Mouse (Mus musculus) layer of hippocampus, adult 8-10 months (tissue): Measurements from ENCODE around the gene Snap29. TPM values are rescaled to one million over a fixed set of nuclear protein-coding genes. Genes with fewer than 3 reads are reported as not detected.

ENCODE experiments used
- DNase-seq, 2 experiments: peaks; one replicate each; pipeline ENCODE4 v3.0.0; 2022; ENCODE audit warnings: low spot score in 2 of 2
- total RNA-seq, 4 experiments: library from RNA; stranded (reverse); gene quantifications; 2 replicates each; pipeline ENCODE4 v1.2.4; 2022

Snap29 gene
- 10 to 100 TPM; 19.5 to 21.6 (median 20.7) TPM for total RNA-seq

GRCm38 (mm10) chr16:17405736-17406443, at the start of gene Snap29, which contains the start of gene Pi4ka:
TSS of gene Snap29 (plus strand) at chr16:17405986.
TSS of gene Pi4ka (minus strand) at chr16:17406314.
- peak; percentile 98 to 100 for DNase-seq

- DNase-seq = no peak
Observed at GRCm38 (mm10) chr16:17356031-17356430, 49.8 kb upstream of the Snap29 start.

DNA sequence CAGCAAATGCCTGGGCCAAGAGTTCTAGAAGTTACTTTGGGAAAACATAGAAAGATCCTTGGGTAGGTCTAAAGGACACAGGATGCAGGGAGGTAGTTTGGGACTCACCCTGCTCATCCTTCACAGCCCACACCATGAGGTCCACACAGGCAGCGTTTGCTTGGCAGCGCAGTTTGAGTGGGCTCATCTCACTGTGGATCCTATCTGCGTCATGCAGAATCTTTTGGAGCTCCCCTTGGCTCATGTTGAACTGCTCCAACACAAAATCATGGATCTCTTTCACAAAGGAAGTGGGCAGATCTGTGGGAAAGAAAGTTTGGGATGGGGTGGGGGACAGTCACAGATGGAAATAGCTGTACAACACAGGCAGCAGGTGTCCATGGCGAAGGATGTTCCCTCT, 47.0 kb upstream of the Snap29 start:
- DNase-seq = no peak

- DNase-seq = no peak
Observed at GRCm38 (mm10) chr16:17382306-17382705, 23.5 kb upstream of the Snap29 start.

DNA sequence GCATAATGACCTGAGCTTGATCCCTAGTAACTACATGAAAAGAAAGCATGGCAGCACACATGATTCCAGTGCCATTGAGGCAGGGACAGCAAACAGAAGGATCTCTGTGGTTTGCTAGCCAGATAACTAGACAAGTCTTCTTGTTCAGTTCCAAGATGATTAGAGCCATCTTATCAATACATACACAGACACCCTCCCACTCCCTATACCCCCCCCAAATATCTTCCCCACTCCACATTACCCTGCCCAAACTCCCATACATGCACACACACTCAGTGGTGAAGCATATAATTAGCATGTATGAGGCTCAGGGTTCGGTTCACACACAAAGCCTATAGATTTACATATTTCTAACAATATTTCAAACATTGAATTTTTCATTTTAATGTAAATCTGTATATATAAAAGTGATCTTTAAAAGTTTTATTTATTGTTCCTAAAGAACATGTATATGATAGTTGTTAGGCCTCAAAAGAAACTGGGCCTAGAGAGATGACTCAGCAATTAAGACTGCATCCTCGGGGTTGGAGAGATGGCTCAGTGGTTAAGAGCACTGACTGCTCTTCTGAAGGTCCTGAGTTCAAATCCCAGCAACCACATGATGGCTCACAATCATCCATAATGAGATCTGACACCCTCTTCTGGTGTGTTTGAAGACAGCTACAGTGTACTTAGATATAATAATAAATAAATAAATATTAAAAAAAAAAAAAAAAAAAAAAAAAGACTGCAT, 22.0 kb upstream of the Snap29 start:
- DNase-seq = no peak

- DNase-seq = no peak
Observed at GRCm38 (mm10) chr16:17392784-17393183, 13.0 kb upstream of the Snap29 start.

DNA sequence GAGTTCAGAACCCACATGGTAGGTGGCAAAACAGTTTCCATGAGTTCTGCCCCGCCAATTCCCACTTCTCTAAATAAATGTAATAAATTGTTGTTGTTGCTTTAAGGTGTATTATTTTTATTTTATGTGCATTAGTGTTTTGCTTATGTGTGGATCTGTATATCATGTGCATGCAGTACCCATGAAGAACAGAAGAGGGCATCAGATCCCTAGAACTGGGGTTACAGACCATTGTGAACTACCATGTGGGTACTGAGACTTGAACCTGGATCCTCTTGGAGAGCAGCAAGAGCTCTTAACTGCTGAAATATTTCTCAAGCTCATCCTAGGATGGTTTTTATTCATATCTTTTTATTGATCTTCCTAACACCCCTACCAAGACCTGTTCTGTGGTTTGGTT, 2.9 kb upstream of the Snap29 start:
- peak in 1 of 2 experiments; percentile 19 for DNase-seq

DNA sequence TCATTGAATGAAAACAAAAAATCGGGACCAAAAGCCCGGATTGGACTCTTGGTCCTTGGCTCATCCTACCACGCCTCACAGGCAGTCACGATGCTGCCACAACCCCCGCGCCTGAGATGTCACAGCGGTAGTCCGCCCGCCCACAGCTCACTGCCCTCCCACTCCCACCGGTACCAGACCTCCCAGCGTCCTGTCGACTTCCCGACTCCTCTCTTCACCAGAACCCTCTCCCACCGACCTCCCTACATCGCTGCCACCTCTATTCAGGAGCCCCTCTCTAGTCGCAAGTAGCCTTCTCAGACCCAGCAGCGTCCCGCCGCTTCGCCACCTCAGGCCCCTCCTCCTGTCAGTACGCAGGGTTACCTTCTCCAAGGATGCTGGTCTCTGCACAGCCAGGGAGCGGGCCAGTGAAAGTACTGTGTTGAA, 502 bp upstream of the Snap29 start:
- DNase-seq = peak; percentile 80

- peak in 1 of 2 experiments; percentile 14 for DNase-seq
Observed at GRCm38 (mm10) chr16:17406512-17407231, 886 bp downstream of the Snap29 start.

- DNase-seq = no peak
Observed at GRCm38 (mm10) chr16:17409046-17409445, 3.3 kb downstream of the Snap29 start.

DNA sequence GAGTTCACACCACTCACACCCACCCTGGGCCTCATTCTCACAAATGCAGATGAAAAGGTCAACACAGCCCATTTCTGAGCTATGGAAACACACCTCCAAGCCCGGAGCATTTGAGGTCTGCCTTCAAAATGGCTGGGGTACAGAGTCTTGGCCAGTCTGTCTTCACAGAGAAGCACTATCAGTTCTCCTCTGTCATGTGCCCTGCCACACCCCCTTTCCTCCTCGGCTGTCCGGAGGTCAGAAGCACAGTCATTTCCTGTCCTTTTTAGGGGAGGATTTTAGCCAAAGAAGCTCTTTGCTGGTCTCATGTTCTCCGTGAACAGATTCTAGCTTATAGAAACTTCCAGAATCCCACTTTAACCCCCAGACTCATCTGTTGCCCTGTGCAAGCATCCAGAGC, 4.4 kb downstream of the Snap29 start:
- DNase-seq = no peak

DNA sequence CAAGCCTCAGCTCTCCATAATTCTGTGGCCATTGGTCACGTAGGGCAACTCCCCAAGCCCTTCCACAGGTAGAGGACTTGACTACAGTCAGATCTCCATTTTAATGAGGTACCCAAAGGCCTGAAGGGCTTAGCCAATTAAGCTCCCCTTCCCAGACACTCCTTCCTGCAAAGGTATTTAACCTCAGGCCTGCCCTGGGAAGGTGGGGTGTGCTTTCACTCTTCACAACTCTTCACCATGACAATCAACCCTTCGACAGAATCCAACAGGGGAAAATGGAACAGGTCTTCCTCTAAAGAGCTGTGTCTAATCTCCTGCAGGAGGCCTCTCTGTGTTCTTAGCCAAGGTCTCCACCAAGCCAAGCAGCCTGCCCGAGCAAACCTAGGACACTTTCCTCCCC, 17.2 kb downstream of the Snap29 start:
- no peak for DNase-seq

GRCm38 (mm10) chr16:17432576-17432975, 26.8 kb downstream of the Snap29 start:
- no peak for DNase-seq

GRCm38 (mm10) chr16:17451541-17452372, 46.0 kb downstream of the Snap29 start, which contains the start of gene Crkl:
TSS of gene Crkl (plus strand) at chr16:17451987.
- DNase-seq = peak; percentile 97 to 98

GRCm38 (mm10) chr16:17452373-17452715, 46.6 kb downstream of the Snap29 start:
- peak; percentile 29 to 38 for DNase-seq

- DNase-seq = no peak
Observed at GRCm38 (mm10) chr16:17456901-17457300, 51.1 kb downstream of the Snap29 start.

DNA sequence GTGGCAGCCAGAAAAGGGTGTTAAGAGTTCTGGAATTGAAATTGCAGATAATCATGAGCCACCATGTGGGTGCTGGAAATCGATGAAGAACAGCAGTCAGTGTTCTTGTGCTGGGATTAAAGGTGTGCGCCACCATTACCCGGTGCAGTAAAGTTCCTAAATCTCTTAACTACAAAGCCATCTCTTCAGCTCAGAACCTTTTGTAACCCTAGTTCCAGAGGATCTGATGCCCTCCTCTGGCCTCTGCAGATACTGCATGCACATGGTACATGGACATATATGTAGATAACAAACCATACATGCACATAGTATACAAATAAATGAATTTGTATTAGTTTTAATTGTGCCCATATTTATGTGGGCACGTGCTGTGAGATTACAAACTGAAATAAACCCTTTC, 54.5 kb downstream of the Snap29 start:
- DNase-seq = no peak

GRCm38 (mm10) chr16:17461596-17461995, 55.8 kb downstream of the Snap29 start:
- no peak for DNase-seq

GRCm38 (mm10) chr16:17463184-17463583, 57.4 kb downstream of the Snap29 start:
- DNase-seq = no peak

- DNase-seq = no peak
Observed at GRCm38 (mm10) chr16:17466875-17467663, 61.3 kb downstream of the Snap29 start.
